Mouse (Mus musculus) liver, embryonic 13.5 days (tissue): ENCODE data around the gene Oma1. TPM values are rescaled to one million over a fixed set of nuclear protein-coding genes. Genes with fewer than 3 reads are reported as not detected.

Experiments used
- ATAC-seq: fragments of 200-750 bp; cut with Nextera tagmentation; 2 replicates; pipeline ENCODE4 v1.8.0; 2017; ENCODE audit warnings: low read depth, mild to moderate bottlenecking, moderate number of reproducible peaks, moderate library complexity
- DNase-seq: peaks from one replicate; pipeline ENCODE4 v3.0.0; 2022
- H3K27ac ChIP-seq: fragments of 300-500 bp; sonication (generic); 2 replicates; pipeline ENCODE4 v1.5.1; 2015; ENCODE audit warnings: moderate library complexity, mild to moderate bottlenecking, inconsistent platforms
- H3K27me3 ChIP-seq: fragments of 300-500 bp; sonication (generic); 2 replicates; pipeline ENCODE4 v1.6.1; 2015; ENCODE audit warnings: mild to moderate bottlenecking, inconsistent platforms
- H3K36me3 ChIP-seq: fragments of 300-500 bp; sonication (generic); 2 replicates; pipeline ENCODE4 v1.6.1; 2015; ENCODE audit warnings: mild to moderate bottlenecking, inconsistent platforms
- H3K4me1 ChIP-seq: fragments of 300-500 bp; sonication (generic); replicated peaks from 2 replicates; pipeline ENCODE4 v1.6.1; 2015; ENCODE audit warnings: inconsistent platforms
- H3K4me2 ChIP-seq: fragments of 300-500 bp; sonication (generic); 2 replicates; pipeline ENCODE4 v1.6.1; 2015; ENCODE audit warnings: inconsistent platforms, mild to moderate bottlenecking, moderate library complexity
- H3K4me3 ChIP-seq: fragments of 300-500 bp; sonication (generic); replicated peaks from 2 replicates; pipeline ENCODE4 v1.5.1; 2015; ENCODE audit warnings: mild to moderate bottlenecking, inconsistent platforms
- H3K9ac ChIP-seq: fragments of 300-500 bp; sonication (generic); 2 replicates; pipeline ENCODE4 v1.6.1; 2015; ENCODE audit warnings: mild to moderate bottlenecking, inconsistent platforms
- H3K9me3 ChIP-seq: fragments of 300-500 bp; sonication (generic); replicated peaks from 2 replicates; pipeline ENCODE4 v1.6.1; 2016; ENCODE audit warnings: inconsistent platforms
- WGBS: fragments of 180-500 bp; shearing (Covaris S2); methylation state at CpG from one replicate; pipeline ENCODE4 v1.1.7; 2015; ENCODE audit not compliant: insufficient replicate concordance; 5-methylcytosine and 5-hydroxymethylcytosine counted together
- polyA plus RNA-seq: library from polyadenylated mRNA; unstranded; fragments of >200 nt; fragmentation: Nextera tagmentation; extraction: Ambion mirVana; gene quantifications from 2 replicates; pipeline ENCODE4 v1.2.1, GENCODE M21; 2015

The Oma1 gene
- polyA plus RNA-seq, 1 experiment from 2014 or later: 15.6 TPM

GRCm38 (mm10) chr4:103321461-103321860, 7.8 kb downstream of the Oma1 start:
- Histone ChIP-seq H3K9ac (no peak overlapping the region), H3K27ac (no peak overlapping the region), H3K4me2 (no peak overlapping the region), H3K9me3 (no peaks in the 10 kb centered on the region), H3K27me3 (no peaks in the 10 kb centered on the region), H3K4me3 (no peak overlapping the region), H3K36me3 (peaks cover 10% of the 10 kb centered on the region), H3K4me1 (no peaks in the 10 kb centered on the region)
- WGBS: 57% methylated on average over 6 of the region's 6 CpGs
- DNase-seq (no peak), ATAC-seq (no peak)

GRCm38 (mm10) chr4:103324688-103325451, 11.3 kb downstream of the Oma1 start:
- no peak for ATAC-seq
- no peak overlapping the region for H3K9ac ChIP-seq
- no peak overlapping the region for H3K4me3 ChIP-seq
- H3K4me1 ChIP-seq: no peaks in the 10 kb centered on the region
- no peak for DNase-seq
- WGBS: 80% methylated on average over 17 of the region's 17 CpGs
- H3K36me3 ChIP-seq: peaks cover 6% of the 10 kb centered on the region; the same call in 1 of the 2 replicates
- H3K27ac ChIP-seq: no peak overlapping the region
- H3K9me3 ChIP-seq: no peaks in the 10 kb centered on the region
- H3K27me3 ChIP-seq: no peaks in the 10 kb centered on the region
- H3K4me2 ChIP-seq: no peak overlapping the region

GRCm38 (mm10) chr4:103326994-103327393, 13.4 kb downstream of the Oma1 start:
- Histone ChIP-seq H3K27me3 (no peaks in the 10 kb centered on the region), H3K4me3 (no peak overlapping the region), H3K27ac (no peak overlapping the region), H3K4me1 (no peaks in the 10 kb centered on the region), H3K9me3 (no peaks in the 10 kb centered on the region), H3K9ac (no peak overlapping the region), H3K4me2 (no peak overlapping the region), H3K36me3 (peaks cover 9% of the 10 kb centered on the region)
- DNase-seq (no peak), ATAC-seq (no peak)
- WGBS: 71% methylated on average over 3 of the region's 3 CpGs

GRCm38 (mm10) chr4:103329348-103329747, 15.7 kb downstream of the Oma1 start:
- 75% methylated on average over 6 of the region's 6 CpGs for WGBS
- DNase-seq: no peak

GRCm38 (mm10) chr4:103335134-103335533, 21.5 kb downstream of the Oma1 start:
- 76% methylated on average over 5 of the region's 5 CpGs for WGBS
- H3K4me1 ChIP-seq: no peaks in the 10 kb centered on the region
- ATAC-seq (no peak), DNase-seq (no peak)
- no peaks in the 10 kb centered on the region for H3K27me3 ChIP-seq
- no peak overlapping the region for H3K4me2 ChIP-seq
- no peak overlapping the region for H3K27ac ChIP-seq
- H3K4me3 ChIP-seq: no peak overlapping the region
- peaks cover 21% of the 10 kb centered on the region for H3K36me3 ChIP-seq
- H3K9me3 ChIP-seq: no peaks in the 10 kb centered on the region
- no peak overlapping the region for H3K9ac ChIP-seq

More at GRCm38 (mm10) chr4:103329348-103329747, 15.7 kb downstream of the Oma1 start:
- Histone ChIP-seq H3K27me3 (no peaks in the 10 kb centered on the region), H3K4me3 (no peak overlapping the region), H3K9ac (no peak overlapping the region), H3K27ac (no peak overlapping the region), H3K36me3 (peaks cover 21% of the 10 kb centered on the region), H3K4me2 (no peak overlapping the region), H3K4me1 (no peaks in the 10 kb centered on the region), H3K9me3 (no peaks in the 10 kb centered on the region)
- ATAC-seq: no peak

- no peak for ATAC-seq
- H3K36me3 ChIP-seq: no peaks in the 10 kb centered on the region
- H3K27me3 ChIP-seq: no peaks in the 10 kb centered on the region
- no peak overlapping the region for H3K27ac ChIP-seq
- H3K9me3 ChIP-seq: no peaks in the 10 kb centered on the region
- DNase-seq: no peak
- no peak overlapping the region for H3K4me2 ChIP-seq
- no peaks in the 10 kb centered on the region; the same call in 1 of the 2 replicates for H3K4me1 ChIP-seq
- WGBS: 58% methylated on average over 1 of the region's 1 CpGs
- no peak overlapping the region for H3K4me3 ChIP-seq
- no peak overlapping the region for H3K9ac ChIP-seq
Measured at GRCm38 (mm10) chr4:103340726-103341125, 27.1 kb downstream of the Oma1 start.

GRCm38 (mm10) chr4:103341620-103342019, 28.0 kb downstream of the Oma1 start:
- Histone ChIP-seq H3K4me1 (no peaks in the 10 kb centered on the region; the same call in 1 of the 2 replicates), H3K27ac (no peak overlapping the region), H3K9me3 (no peaks in the 10 kb centered on the region), H3K9ac (no peak overlapping the region), H3K4me3 (no peak overlapping the region), H3K36me3 (no peaks in the 10 kb centered on the region), H3K27me3 (no peaks in the 10 kb centered on the region), H3K4me2 (no peak overlapping the region)
- ATAC-seq (no peak), DNase-seq (no peak)
- WGBS: 48% methylated on average over 4 of the region's 4 CpGs

GRCm38 (mm10) chr4:103346058-103346457, 32.4 kb downstream of the Oma1 start:
- no peak overlapping the region for H3K27ac ChIP-seq
- H3K27me3 ChIP-seq: no peaks in the 10 kb centered on the region
- no peaks in the 10 kb centered on the region; the same call in 1 of the 2 replicates for H3K4me1 ChIP-seq
- ATAC-seq (no peak), DNase-seq (no peak)
- no peak overlapping the region for H3K4me2 ChIP-seq
- no peaks in the 10 kb centered on the region for H3K9me3 ChIP-seq
- H3K36me3 ChIP-seq: no peaks in the 10 kb centered on the region
- 65% methylated on average over 2 of the region's 2 CpGs for WGBS
- H3K9ac ChIP-seq: no peak overlapping the region
- no peak overlapping the region for H3K4me3 ChIP-seq

- DNase-seq (no peak), ATAC-seq (no peak)
- Histone ChIP-seq H3K36me3 (no peaks in the 10 kb centered on the region), H3K9ac (no peak overlapping the region), H3K27me3 (no peaks in the 10 kb centered on the region), H3K4me2 (no peak overlapping the region), H3K4me1 (no peaks in the 10 kb centered on the region; the same call in 1 of the 2 replicates), H3K27ac (no peak overlapping the region), H3K9me3 (no peaks in the 10 kb centered on the region), H3K4me3 (no peak overlapping the region)
- WGBS: 73% methylated on average over 5 of the region's 5 CpGs
Measured at GRCm38 (mm10) chr4:103346849-103347248, 33.2 kb downstream of the Oma1 start.

GRCm38 (mm10) chr4:103349219-103349618, 35.6 kb downstream of the Oma1 start:
- H3K27ac ChIP-seq: no peak overlapping the region
- H3K9ac ChIP-seq: no peak overlapping the region
- H3K4me3 ChIP-seq: no peak overlapping the region
- H3K4me2 ChIP-seq: no peak overlapping the region
- ATAC-seq (no peak), DNase-seq (no peak)
- no peaks in the 10 kb centered on the region for H3K4me1 ChIP-seq
- no peaks in the 10 kb centered on the region for H3K27me3 ChIP-seq
- H3K36me3 ChIP-seq: 0 out of 2 replicates have a peak, but pooled peaks cover 4% of the 10 kb centered on the region
- 78% methylated on average over 4 of the region's 4 CpGs for WGBS
- no peaks in the 10 kb centered on the region for H3K9me3 ChIP-seq

- no peak overlapping the region for H3K27ac ChIP-seq
- DNase-seq (no peak), ATAC-seq (no peak)
- H3K9me3 ChIP-seq: no peaks in the 10 kb centered on the region
- no peak overlapping the region for H3K4me3 ChIP-seq
- no peaks in the 10 kb centered on the region for H3K27me3 ChIP-seq
- H3K36me3 ChIP-seq: peaks cover 12% of the 10 kb centered on the region; the same call in 1 of the 2 replicates
- 93% methylated on average over 5 of the region's 5 CpGs for WGBS
- no peak overlapping the region for H3K4me2 ChIP-seq
- H3K4me1 ChIP-seq: no peaks in the 10 kb centered on the region
- H3K9ac ChIP-seq: no peak overlapping the region
Measured at GRCm38 (mm10) chr4:103352926-103353325, 39.3 kb downstream of the Oma1 start.

GRCm38 (mm10) chr4:103357457-103357856, 43.8 kb downstream of the Oma1 start:
- no peak overlapping the region for H3K4me2 ChIP-seq
- H3K4me1 ChIP-seq: no peaks in the 10 kb centered on the region
- H3K36me3 ChIP-seq: peaks cover 12% of the 10 kb centered on the region; the same call in 1 of the 2 replicates
- no peaks in the 10 kb centered on the region for H3K27me3 ChIP-seq
- no peak overlapping the region for H3K4me3 ChIP-seq
- ATAC-seq: no peak
- H3K9me3 ChIP-seq: no peaks in the 10 kb centered on the region
- no peak overlapping the region for H3K27ac ChIP-seq
- DNase-seq: no peak
- H3K9ac ChIP-seq: no peak overlapping the region
- WGBS: 93% methylated on average over 3 of the region's 3 CpGs
